Mouse (Mus musculus): Measurements from ENCODE around the gene Sat2. TPM values are rescaled to one million over a fixed set of nuclear protein-coding genes. Genes with fewer than 3 reads are reported as not detected.
A peak's percentile ranks its signal among the peaks of the same experiment; 100 is the strongest.

The Sat2 gene
- polyA plus RNA-seq, 1 experiment from 2014 or later: 21.3 TPM

- no peak overlapping the region for H3K27ac ChIP-seq (ENCODE audit: low read length)
- H3K36me3 ChIP-seq (ENCODE audit: insufficient read depth, low read length): peaks cover 18% of the 10 kb centered on the region
- H3K9ac ChIP-seq (replicated peaks; ENCODE audit: low read length): peak overlapping the region; percentile 7; the same call in 1 of the 2 replicates
- H3K27me3 ChIP-seq (ENCODE audit: insufficient read depth, low read length): no peaks in the 10 kb centered on the region
- H3K4me2 ChIP-seq (replicated peaks; ENCODE audit: low read depth, low read length): peak overlapping the region; percentile 77
- H3K4me1 ChIP-seq (ENCODE audit: insufficient read depth, low read length): peaks cover 25% of the 10 kb centered on the region
- no peak for ATAC-seq (ENCODE audit: low FRiP score, low TSS enrichment)
- peak overlapping the region; percentile 94; the same call in 1 of the 2 replicates for H3K4me3 ChIP-seq (ENCODE audit: low read length)
- WGBS: 63% methylated on average over 9 of the region's 9 CpGs
- H3K9me3 ChIP-seq (ENCODE audit: low read length): no peaks in the 10 kb centered on the region
These were observed 39.5 kb upstream of the Sat2 start for GRCm38 (mm10) chr11:69582230-69582805.

GRCm38 (mm10) chr11:69584008-69584407, 37.8 kb upstream of the Sat2 start:
- H3K27ac ChIP-seq (ENCODE audit: low read length): no peak overlapping the region
- no peak overlapping the region for H3K4me3 ChIP-seq (ENCODE audit: low read length)
- no peak overlapping the region for H3K9ac ChIP-seq (replicated peaks; ENCODE audit: low read length)
- H3K9me3 ChIP-seq (ENCODE audit: low read length): no peaks in the 10 kb centered on the region
- no peak for ATAC-seq (ENCODE audit: low FRiP score, low TSS enrichment)
- H3K36me3 ChIP-seq (ENCODE audit: insufficient read depth, low read length): peaks cover 35% of the 10 kb centered on the region
- H3K27me3 ChIP-seq (ENCODE audit: insufficient read depth, low read length): no peaks in the 10 kb centered on the region
- 79% methylated on average over 7 of the region's 7 CpGs for WGBS
- H3K4me1 ChIP-seq (ENCODE audit: insufficient read depth, low read length): peaks cover 11% of the 10 kb centered on the region
- H3K4me2 ChIP-seq (replicated peaks; ENCODE audit: low read depth, low read length): no peak overlapping the region

DNA sequence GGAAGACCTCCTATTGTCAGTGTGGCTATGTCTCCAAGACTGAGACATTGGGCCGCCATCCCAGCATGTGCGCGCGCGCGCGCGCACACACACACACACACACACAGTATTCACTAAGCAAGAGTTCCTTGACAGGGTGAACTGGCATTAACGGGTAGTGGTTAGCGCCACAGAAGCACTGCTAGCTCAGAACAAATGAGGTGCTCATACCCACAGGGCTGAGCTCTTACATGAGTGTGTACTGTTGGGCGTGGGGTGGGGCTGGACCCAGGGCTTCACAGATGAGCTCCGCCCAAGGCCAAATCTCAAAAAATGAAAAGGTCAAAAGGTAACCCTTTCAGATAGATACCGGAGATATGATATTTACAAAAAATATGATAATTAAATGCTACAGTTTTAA, 36.9 kb upstream of the Sat2 start:
- H3K4me3 ChIP-seq (ENCODE audit: low read length): no peak overlapping the region
- no peak for ATAC-seq (ENCODE audit: low FRiP score, low TSS enrichment)
- no peak overlapping the region for H3K27ac ChIP-seq (ENCODE audit: low read length)
- H3K9ac ChIP-seq (replicated peaks; ENCODE audit: low read length): no peak overlapping the region
- WGBS: 97% methylated on average over 13 of the region's 13 CpGs
- H3K36me3 ChIP-seq (ENCODE audit: insufficient read depth, low read length): peaks cover 44% of the 10 kb centered on the region
- peaks cover 11% of the 10 kb centered on the region for H3K4me1 ChIP-seq (ENCODE audit: insufficient read depth, low read length)
- no peak overlapping the region for H3K4me2 ChIP-seq (replicated peaks; ENCODE audit: low read depth, low read length)
- H3K27me3 ChIP-seq (ENCODE audit: insufficient read depth, low read length): no peaks in the 10 kb centered on the region
- H3K9me3 ChIP-seq (ENCODE audit: low read length): no peaks in the 10 kb centered on the region

DNA sequence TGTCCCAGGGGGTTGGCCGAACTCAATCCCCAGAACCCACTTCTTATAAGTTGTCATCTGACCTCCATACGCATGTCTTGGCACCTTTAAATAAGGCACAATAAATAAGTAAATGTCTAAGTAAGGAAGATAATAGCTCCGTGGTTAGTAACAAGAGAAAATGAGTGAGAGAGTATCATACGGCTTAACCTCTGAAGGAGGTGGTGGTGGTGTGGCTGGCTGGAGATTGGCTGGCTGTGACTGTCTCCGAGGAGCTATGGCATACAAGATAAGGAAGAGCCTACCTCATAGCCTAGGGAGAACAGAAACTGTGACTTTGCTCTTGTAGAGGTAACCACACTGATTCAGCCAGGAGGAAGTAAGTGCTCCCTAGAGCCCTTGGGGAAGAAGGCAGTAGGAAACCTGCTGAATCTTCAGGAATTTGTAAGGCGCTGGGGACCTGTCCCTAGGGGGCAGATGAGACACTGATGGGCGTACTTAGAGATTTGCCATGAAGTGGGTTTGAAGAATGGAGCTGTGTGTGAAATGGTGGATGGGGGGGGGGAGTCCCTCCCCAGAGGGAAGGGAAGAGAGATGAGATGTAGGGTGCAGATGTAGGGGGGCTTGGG, 36.0 kb upstream of the Sat2 start:
- Histone ChIP-seq H3K27me3 (ENCODE audit: insufficient read depth, low read length) (no peaks in the 10 kb centered on the region), H3K27ac (ENCODE audit: low read length) (no peak overlapping the region), H3K4me3 (ENCODE audit: low read length) (no peak overlapping the region), H3K9ac (replicated peaks; ENCODE audit: low read length) (no peak overlapping the region), H3K4me2 (replicated peaks; ENCODE audit: low read depth, low read length) (no peak overlapping the region), H3K4me1 (ENCODE audit: insufficient read depth, low read length) (peaks cover 11% of the 10 kb centered on the region), H3K36me3 (ENCODE audit: insufficient read depth, low read length) (peaks cover 53% of the 10 kb centered on the region), H3K9me3 (ENCODE audit: low read length) (no peaks in the 10 kb centered on the region)
- no peak for ATAC-seq (ENCODE audit: low FRiP score, low TSS enrichment)
- 81% methylated on average over 7 of the region's 7 CpGs for WGBS

GRCm38 (mm10) chr11:69589207-69589834, 32.5 kb upstream of the Sat2 start:
- no peak overlapping the region for H3K9ac ChIP-seq (replicated peaks; ENCODE audit: low read length)
- H3K36me3 ChIP-seq (ENCODE audit: insufficient read depth, low read length): peaks cover 71% of the 10 kb centered on the region
- H3K4me2 ChIP-seq (replicated peaks; ENCODE audit: low read depth, low read length): no peak overlapping the region
- H3K27ac ChIP-seq (ENCODE audit: low read length): no peak overlapping the region
- ATAC-seq (ENCODE audit: low FRiP score, low TSS enrichment): no peak
- WGBS: 88% methylated on average over 22 of the region's 22 CpGs
- H3K9me3 ChIP-seq (ENCODE audit: low read length): no peaks in the 10 kb centered on the region
- no peaks in the 10 kb centered on the region for H3K4me1 ChIP-seq (ENCODE audit: insufficient read depth, low read length)
- no peak overlapping the region for H3K4me3 ChIP-seq (ENCODE audit: low read length)
- no peaks in the 10 kb centered on the region for H3K27me3 ChIP-seq (ENCODE audit: insufficient read depth, low read length)

GRCm38 (mm10) chr11:69590622-69591021, 31.2 kb upstream of the Sat2 start:
- H3K4me2 ChIP-seq (replicated peaks; ENCODE audit: low read depth, low read length): no peak overlapping the region
- H3K9ac ChIP-seq (replicated peaks; ENCODE audit: low read length): no peak overlapping the region
- ATAC-seq (ENCODE audit: low FRiP score, low TSS enrichment): no peak
- 91% methylated on average over 8 of the region's 8 CpGs for WGBS
- H3K27me3 ChIP-seq (ENCODE audit: insufficient read depth, low read length): no peaks in the 10 kb centered on the region
- H3K27ac ChIP-seq (ENCODE audit: low read length): no peak overlapping the region
- H3K4me3 ChIP-seq (ENCODE audit: low read length): no peak overlapping the region
- no peaks in the 10 kb centered on the region for H3K9me3 ChIP-seq (ENCODE audit: low read length)
- H3K4me1 ChIP-seq (ENCODE audit: insufficient read depth, low read length): no peaks in the 10 kb centered on the region
- H3K36me3 ChIP-seq (ENCODE audit: insufficient read depth, low read length): peaks cover 68% of the 10 kb centered on the region

DNA sequence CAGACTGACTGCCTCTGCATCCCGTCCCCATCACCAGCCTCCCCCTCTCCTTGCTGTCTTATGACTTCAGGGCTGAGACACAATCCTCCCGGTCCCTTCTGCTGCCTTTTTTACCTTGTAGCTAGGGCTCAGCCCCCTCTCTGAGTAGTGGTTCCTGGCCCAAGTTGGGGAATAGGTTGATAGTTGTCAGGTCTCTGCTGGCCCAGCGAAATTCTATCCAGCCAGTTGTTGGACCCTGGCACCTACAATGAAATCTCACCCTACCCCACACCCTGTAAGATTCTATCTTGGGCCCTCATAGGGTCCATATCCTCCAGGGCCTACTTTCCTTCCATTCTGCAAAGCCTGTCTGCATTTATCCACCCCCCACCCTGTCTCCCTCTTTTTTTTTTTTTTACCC, 30.4 kb upstream of the Sat2 start:
- Histone ChIP-seq H3K27me3 (ENCODE audit: insufficient read depth, low read length) (no peaks in the 10 kb centered on the region), H3K27ac (ENCODE audit: low read length) (no peak overlapping the region), H3K36me3 (ENCODE audit: insufficient read depth, low read length) (peaks cover 68% of the 10 kb centered on the region), H3K4me1 (ENCODE audit: insufficient read depth, low read length) (no peaks in the 10 kb centered on the region), H3K4me2 (replicated peaks; ENCODE audit: low read depth, low read length) (no peak overlapping the region), H3K4me3 (ENCODE audit: low read length) (no peak overlapping the region), H3K9ac (replicated peaks; ENCODE audit: low read length) (no peak overlapping the region), H3K9me3 (ENCODE audit: low read length) (no peaks in the 10 kb centered on the region)
- WGBS: 85% methylated on average over 3 of the region's 3 CpGs
- ATAC-seq (ENCODE audit: low FRiP score, low TSS enrichment): no peak

DNA sequence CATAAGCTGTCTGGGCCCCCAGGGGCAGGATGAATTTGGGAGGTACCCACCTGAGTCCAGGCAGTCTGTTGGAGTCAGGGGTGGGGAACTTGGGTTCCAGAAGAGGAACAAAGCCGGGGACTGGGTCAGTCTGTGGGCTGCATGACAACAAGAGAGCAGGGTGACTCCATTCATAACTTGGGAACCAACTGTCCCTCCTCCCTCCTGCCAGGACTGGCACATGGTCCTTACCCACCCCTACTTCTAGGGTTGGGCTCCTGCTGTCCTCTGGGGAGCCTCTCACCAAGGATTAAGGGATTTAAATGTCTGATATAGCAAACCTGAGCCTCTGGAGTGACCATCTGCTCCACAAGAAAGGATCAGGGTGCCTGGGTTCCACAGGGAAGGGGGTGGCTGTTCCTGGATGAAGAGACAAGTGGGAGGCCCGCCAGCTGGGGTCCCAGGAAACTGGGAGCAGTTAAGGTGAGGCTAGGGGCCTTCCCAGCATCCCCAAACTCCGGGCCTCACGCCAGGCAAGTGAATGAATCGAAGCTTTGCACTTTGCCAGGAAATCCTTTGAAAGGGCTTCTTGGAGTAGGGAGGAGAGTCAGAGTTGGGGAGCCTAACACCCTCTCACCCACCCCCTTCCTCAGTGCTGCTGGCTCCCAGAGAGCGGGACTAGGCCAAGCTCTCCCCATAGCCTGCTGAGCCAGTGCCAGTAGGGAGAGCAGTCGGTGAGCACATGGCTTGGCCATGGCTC, 29.8 kb upstream of the Sat2 start:
- no peaks in the 10 kb centered on the region for H3K27me3 ChIP-seq (ENCODE audit: insufficient read depth, low read length)
- H3K36me3 ChIP-seq (ENCODE audit: insufficient read depth, low read length): peaks cover 62% of the 10 kb centered on the region
- no peak overlapping the region for H3K4me3 ChIP-seq (ENCODE audit: low read length)
- ATAC-seq (ENCODE audit: low FRiP score, low TSS enrichment): no peak
- H3K9ac ChIP-seq (replicated peaks; ENCODE audit: low read length): no peak overlapping the region
- H3K4me1 ChIP-seq (ENCODE audit: insufficient read depth, low read length): no peaks in the 10 kb centered on the region
- H3K4me2 ChIP-seq (replicated peaks; ENCODE audit: low read depth, low read length): no peak overlapping the region
- no peaks in the 10 kb centered on the region for H3K9me3 ChIP-seq (ENCODE audit: low read length)
- WGBS: 91% methylated on average over 7 of the region's 7 CpGs
- no peak overlapping the region for H3K27ac ChIP-seq (ENCODE audit: low read length)

DNA sequence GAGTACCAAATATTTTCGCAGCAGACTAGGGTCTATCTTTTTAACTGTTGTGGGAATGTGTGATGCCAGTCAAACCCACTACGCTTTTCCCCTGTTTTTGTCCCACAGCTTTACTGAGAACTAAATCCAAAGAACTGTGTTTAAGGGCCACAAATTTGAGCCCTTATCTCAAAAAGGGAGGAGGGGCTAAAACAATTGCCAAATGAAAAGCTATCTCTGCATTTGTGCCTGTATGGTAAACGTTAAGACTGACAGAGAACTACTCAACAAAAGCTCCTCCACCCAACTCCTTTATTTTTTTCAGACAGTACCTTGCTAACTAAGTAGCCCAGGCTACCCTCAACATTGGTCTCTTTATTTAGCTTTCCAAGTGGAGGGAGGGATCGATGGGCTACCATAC, 29.0 kb upstream of the Sat2 start:
- H3K9ac ChIP-seq (replicated peaks; ENCODE audit: low read length): no peak overlapping the region
- no peaks in the 10 kb centered on the region for H3K9me3 ChIP-seq (ENCODE audit: low read length)
- no peak overlapping the region for H3K4me2 ChIP-seq (replicated peaks; ENCODE audit: low read depth, low read length)
- 91% methylated on average over 4 of the region's 4 CpGs for WGBS
- no peaks in the 10 kb centered on the region for H3K27me3 ChIP-seq (ENCODE audit: insufficient read depth, low read length)
- no peaks in the 10 kb centered on the region for H3K4me1 ChIP-seq (ENCODE audit: insufficient read depth, low read length)
- peaks cover 55% of the 10 kb centered on the region for H3K36me3 ChIP-seq (ENCODE audit: insufficient read depth, low read length)
- ATAC-seq (ENCODE audit: low FRiP score, low TSS enrichment): no peak
- no peak overlapping the region for H3K4me3 ChIP-seq (ENCODE audit: low read length)
- H3K27ac ChIP-seq (ENCODE audit: low read length): no peak overlapping the region

- peaks cover 34% of the 10 kb centered on the region for H3K36me3 ChIP-seq (ENCODE audit: insufficient read depth, low read length)
- no peak overlapping the region for H3K9ac ChIP-seq (replicated peaks; ENCODE audit: low read length)
- peaks cover 6% of the 10 kb centered on the region for H3K4me1 ChIP-seq (ENCODE audit: insufficient read depth, low read length)
- no peaks in the 10 kb centered on the region for H3K27me3 ChIP-seq (ENCODE audit: insufficient read depth, low read length)
- no peaks in the 10 kb centered on the region for H3K9me3 ChIP-seq (ENCODE audit: low read length)
- no peak overlapping the region for H3K4me2 ChIP-seq (replicated peaks; ENCODE audit: low read depth, low read length)
- no peak for ATAC-seq (ENCODE audit: low FRiP score, low TSS enrichment)
- 96% methylated on average over 6 of the region's 6 CpGs for WGBS
- no peak overlapping the region for H3K4me3 ChIP-seq (ENCODE audit: low read length)
- H3K27ac ChIP-seq (ENCODE audit: low read length): no peak overlapping the region
These were observed 27.0 kb upstream of the Sat2 start for GRCm38 (mm10) chr11:69594853-69595252.

Measured in kidney, embryonic 16.5 days (tissue).